Mouse (Mus musculus) thymus, postnatal 0 days (tissue): ENCODE data around the gene Mia2. TPM values are rescaled to one million over a fixed set of nuclear protein-coding genes. Genes with fewer than 3 reads are reported as not detected.
A peak's percentile ranks its signal among the peaks of the same experiment; 100 is the strongest.
"Not testable (repeated sequence)": the region's sequence is repeated elsewhere in the genome, so short reads cannot be mapped to it uniquely, and the experiment has no call there.

Experiments
- DNase-seq: peaks from one replicate; pipeline ENCODE4 v3.0.0-alpha.2; 2015; ENCODE audit warnings: low spot score
- polyA plus RNA-seq: library from polyadenylated mRNA; unstranded; fragments of >200 nt; fragmentation: Nextera tagmentation; extraction: Ambion mirVana; gene quantifications from 2 replicates; pipeline ENCODE4 v1.2.1, GENCODE M21; 2015

Gene Mia2
- 181 and 195 TPM in 2 replicates for polyA plus RNA-seq

DNA sequence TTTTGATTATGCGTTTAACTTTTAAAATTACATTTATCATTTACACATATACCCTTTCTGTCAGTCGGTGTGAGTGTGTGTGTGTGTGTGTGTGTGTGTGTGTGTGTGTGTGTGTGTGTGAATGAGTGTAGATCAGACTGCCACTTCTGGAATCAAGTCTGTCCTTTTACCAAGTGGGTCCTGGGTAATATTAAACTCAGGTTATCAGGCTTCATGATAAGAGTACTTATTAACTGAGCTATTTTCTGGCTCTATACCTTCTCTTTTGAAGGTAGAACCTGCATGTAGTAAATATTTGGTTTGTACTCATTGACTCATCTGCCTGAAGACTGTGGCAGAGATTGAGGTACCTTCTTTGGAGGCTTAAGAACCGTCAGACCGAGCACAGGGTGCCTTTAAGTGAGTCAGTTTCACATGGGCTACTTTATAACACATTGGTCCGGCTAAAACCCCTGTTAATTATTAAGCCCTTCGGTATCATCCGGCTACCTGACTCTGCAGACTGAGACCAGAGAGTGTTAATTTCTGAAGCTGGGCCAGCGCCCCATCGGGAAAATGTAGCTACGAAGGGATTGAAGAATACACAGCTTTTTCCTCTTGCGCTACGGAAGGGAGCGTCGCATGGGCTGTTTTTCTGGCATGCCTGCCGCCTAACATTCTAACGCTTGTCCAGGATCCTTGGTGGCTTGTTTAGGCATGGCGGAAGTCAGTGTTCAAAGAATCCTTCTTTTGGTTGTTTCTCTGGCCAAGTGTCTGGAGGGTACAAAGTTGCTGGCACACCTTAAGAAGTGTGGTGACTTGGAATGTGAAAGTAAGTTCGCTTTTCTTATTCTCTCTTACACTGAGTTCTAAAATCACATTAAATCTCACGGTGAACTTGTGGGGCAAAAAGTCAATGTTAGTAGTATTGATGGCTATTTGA lies at the start of gene Mia2:
TSS of gene Mia2 (plus strand) at position 696 of the 922 bp plus-strand sequence.
- DNase-seq: no peak

DNA sequence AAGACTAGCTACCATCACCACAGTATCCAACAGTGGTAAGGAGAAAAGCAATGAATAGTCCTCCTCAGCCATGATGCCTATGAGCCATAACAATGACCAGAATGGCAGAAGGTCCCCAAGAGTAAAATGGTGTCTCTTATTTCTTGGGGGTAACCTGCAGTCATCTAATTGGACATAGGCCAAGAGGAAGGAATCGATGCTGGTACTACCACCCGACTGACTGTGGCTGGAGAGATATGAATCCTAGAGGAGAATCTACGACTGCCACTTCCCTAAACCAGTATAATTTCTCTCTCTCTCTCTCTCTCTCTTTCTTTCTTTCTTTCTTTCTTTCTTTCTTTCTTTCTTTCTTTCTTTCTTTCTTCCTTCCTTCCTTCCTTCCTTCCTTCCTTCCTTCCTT lies 43.1 kb upstream of the Mia2 start:
- no peak for DNase-seq

DNA sequence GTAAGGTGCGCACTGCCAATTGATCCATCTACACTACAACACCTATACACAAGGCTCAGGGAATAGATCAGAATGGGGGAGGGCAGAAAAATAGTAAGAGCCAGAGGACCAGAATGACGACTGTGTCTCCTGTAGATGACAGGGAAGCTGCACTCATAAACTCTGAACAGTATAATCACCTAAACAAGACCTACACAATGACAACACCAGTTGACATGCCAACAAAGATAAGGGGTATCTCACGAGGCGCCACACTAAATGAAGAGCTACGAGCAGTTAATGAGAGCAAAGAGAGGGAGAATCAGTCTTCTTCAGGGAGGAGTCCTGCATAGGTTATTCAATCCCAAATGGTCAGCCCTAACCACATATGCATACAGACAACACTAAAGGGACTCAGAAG lies 42.4 kb upstream of the Mia2 start:
- DNase-seq: no peak

DNA sequence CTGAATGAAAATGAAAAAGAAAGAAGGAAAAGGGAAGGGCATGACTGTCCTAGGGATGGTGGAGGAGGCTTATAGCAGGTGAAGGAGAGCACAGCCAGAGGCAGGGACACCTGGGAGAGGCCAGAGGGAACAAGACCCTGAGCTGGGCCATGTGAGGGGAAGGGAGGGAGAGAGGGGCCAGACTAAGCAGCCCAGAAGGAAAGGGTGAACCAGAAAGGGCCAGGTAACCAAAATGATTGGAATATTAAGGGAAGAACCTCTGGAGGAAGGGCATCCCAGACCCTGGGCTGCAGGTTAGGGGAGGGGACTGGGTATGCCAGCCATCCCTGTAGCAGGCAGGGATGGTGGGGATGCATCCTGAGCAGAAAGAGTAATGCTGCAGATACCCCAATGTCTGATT lies 41.6 kb upstream of the Mia2 start:
- no peak for DNase-seq

DNA sequence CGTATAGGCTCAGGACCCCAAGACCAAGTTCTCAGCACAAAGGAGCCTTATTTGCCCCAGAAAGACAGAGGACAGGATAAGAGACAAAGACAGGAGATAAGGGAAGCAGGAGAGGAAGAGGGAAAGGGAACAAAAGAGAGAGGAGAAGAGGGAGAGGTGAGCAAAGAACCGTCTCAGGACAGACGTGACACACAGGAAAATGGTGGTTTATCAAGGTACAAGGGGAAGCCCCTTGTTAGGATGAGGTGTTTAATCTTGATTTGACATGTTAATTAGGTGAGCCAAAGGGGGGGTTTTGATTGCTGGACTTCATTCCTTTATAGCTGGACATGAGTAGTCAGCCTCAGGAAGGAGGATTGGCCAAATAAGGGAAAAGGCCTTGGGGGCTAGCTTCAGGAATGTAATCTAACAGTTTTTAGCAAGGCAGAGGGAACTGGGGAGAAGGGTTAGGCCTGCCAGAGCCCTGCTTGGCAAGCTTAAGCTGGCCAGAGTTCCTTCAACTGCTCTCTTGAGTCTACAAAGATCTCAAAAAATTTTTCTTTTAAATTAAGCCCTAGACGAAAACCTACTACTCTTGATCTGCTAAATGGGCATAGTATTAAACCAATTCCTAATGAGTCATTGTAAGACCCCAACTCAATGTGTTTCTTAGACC lies 40.3 kb upstream of the Mia2 start:
- no peak for DNase-seq

DNA sequence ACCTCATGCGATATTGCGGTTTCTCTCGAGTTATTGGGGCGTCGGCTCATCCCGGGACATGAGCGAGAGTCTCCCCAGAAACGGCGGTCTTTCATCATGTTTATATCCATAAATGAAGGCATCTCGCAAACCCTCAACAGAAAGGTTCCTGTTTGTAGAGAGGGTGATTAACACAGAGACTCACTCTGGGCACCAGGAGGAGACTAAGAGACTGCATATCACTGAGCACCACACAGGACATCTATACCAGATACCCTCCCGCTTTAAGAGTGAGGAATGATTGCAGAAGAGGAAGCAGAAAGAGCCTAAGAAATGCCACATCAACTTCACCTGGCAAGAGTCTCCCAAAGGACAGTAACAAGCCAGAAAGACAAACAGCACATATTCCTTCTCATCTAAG lies 39.4 kb upstream of the Mia2 start:
- DNase-seq: no peak

DNA sequence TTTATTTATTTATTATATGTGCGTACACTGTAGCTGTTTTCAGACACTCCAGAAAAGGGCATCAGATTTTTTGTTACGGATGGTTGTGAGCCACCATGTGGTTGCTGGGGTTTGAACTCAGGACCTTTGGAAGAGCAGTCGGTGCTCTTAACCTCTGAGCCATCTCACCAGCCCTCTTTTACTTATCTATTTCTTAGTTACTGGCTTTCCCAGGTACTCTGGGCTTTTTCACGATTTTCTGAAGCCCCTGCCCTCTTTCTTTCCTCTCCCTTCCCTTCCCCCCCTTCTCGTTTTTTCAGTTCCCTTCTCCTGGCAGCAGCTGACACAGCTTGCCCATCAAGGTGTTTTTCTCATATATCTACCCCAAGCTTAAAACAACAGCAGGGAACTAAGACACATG lies 37.4 kb upstream of the Mia2 start:
- not testable (repeated sequence) for DNase-seq

DNA sequence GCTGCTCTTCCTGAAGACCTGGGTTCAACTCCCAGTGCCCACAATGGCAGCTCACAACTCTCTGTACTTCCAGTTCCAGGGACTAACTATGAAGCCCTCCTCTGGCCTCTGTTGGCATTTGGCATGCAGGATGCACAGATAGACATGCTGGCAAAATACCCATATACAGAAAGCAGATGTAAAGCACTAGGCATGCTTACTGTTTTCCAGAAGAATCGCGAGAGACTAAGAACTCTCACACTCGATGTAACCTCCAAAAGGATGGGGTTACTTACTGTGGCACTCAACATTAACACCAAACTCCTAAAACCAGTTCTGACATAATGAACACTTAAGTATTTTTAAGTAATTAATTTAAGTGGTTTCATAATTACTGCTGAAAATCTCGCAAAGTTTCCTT lies 35.3 kb upstream of the Mia2 start:
- no peak for DNase-seq

DNA sequence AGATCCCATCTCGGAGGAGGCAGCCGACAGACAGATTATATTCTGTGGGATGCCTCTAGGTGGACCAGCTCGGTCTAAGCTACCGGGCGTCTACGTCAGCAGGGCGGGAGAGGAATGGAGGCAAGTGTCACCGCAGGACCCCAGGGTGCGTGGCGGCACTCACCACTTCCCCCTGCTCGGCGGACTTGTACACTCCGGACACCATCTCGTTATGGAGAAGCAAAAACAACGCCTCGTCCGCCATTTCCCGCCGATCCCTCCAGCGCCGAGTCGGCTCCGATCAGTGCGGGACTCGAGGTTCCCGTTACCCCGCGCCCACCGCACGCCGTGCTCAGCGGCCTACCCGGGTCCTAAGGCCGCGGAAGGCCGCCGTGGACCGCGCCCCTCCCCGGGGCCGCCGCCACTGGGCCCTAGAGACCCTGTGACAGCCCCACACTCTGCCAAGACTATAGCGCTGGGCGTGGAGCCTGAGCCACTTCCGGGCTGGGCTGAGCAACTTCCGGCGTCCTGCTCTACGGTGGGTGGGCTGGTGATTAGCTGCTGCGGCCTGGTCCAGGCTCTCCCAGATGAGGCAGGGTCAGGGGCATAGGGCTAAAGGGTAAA lies 34.5 kb upstream of the Mia2 start, which contains the start of gene Trappc6b:
TSS of gene Trappc6b (minus strand) at position 480 of the 603 bp plus-strand sequence.
- peak; percentile 69 for DNase-seq

DNA sequence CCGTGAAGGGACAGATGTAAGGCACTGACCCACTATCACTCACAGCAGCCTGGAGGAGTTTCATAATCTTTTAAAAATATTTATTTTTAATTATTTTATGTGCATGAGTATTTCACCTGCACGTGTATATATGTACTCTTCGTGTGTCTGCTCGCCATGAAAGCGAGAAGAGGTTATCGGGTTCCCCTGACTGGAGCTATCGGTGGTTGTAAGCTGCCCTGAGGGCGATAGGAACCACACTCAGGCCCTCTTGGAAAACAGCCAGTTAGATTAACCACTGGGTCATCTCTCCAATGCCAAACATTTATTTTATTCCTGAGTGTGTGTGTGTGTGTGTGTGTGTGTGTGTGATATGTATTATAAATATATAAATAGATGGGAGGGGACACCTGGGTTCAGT lies 30.8 kb upstream of the Mia2 start:
- no peak for DNase-seq

DNA sequence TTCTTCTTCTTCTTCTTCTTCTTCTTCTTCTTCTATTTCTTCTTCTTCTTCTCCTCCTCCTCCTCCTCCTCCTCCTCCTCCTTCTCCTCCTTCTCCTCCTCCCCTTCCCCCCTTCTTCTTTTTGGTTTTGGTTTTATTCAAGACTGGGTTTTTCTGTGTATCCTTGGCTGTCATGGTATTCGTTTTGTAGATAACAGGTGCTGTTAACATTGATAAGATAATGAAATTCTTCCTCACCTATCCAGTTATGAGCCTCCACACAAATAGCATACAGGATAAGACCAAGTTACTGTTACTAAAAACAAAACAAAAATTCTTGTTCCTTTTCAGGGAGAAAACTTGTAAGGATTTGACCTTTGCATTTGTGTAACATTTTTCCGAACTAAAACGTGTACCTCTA lies 29.8 kb upstream of the Mia2 start:
- no peak for DNase-seq

DNA sequence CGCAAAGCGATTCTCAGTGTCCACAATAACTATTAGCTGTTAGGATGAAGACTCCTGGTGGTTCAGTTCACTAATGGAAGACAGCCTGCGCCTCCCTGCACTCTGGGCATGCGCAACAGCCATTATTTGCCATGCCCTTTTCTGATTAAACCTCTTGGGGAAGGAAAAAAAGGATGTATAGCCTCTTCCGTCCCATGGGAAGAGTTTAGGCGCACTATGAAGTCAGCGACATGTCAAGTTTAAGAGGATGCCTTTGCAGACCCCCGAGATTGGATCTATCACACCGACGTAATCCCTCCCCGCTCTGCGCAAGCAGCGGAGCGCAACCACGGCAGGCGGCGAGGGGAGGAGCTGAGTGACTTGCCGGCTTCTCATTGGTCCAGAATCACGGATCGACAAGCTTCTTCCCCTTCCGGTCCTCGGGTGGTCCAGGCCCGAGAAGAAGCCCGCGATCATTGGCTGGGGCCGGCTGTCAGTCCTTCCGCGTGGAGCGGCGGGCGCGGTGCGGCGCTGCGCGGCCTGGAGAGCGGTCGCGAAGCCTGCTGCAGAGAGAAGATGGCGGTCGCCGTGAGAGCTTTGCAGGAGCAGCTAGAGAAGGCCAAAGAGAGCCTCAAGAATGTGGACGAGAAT lies 29.0 kb upstream of the Mia2 start, which contains the start of gene Pnn:
TSS of gene Pnn (plus strand) at position 437 of the 630 bp plus-strand sequence.
- peak; percentile 98 for DNase-seq

DNA sequence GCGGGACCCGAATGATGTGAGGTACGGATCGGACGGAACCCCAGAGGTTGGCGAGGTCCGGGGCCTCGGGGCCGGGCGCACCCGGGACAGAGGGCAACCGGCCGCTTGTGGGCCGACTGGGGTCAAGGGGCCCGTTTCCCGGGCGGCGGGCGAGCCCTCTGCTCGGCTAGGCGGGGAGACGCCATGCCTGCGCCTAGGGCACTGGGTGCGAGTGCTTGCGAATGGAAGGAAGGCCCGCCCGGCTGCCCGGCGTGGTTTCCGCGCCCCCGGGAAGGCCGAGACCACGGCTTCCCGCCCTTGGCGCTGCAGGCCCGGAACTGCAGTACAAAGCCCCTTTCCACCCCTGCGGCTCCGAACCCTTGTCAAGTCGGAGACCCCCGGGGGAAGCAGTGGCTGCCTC lies 28.5 kb upstream of the Mia2 start:
- peak; percentile 56 for DNase-seq

DNA sequence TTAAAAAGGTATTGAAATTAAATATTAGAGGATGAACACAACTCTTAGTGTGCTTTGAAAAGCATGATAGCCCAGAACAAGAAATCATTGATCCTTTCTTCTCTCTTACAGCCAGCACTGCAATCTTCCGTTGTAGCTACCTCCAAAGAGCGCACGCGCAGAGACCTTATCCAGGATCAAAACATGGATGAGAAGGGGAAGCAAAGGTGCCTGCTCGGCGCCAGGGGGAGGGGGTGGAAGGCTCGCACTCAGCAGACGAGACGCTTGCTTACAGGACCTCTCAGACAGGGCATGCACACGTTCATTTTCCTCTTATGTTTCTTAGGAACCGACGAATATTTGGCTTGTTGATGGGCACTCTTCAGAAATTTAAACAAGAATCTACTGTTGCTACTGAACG lies 26.8 kb upstream of the Mia2 start:
- DNase-seq: no peak

DNA sequence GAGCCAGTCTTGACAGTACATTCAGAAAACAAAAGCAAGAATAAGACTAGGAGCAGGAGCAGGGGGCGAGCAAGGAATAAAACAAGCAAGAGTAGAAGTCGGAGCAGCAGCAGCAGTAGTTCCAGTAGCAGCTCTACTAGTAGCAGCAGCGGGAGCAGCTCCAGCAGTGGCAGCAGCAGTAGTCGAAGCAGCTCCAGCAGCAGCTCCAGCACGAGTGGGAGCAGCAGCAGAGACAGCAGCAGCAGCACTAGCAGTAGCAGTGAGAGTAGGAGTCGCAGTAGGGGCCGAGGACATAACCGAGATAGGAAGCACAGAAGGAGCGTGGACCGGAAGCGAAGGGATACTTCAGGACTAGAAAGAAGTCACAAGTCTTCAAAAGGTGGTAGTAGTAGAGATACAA lies 23.3 kb upstream of the Mia2 start:
- no peak for DNase-seq

DNA sequence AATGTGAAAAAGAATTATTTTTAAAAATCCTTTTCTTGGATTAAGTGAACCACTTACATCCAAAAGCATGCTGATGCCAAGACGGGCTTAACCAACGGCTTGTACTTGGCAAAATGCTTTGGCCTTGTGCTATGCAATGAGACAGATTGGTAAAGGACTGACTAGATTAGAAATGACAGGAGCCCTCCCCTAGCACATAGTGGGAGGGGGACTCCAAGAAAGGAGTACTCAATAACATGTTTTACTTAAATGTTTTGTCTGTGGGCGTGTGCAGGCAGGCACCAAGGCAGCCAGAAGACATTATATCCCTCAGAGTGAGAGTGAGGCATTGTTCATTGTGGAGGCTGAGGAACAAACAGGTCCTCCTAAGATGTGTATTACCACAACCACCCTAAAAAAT lies 21.5 kb upstream of the Mia2 start:
- DNase-seq: no peak

DNA sequence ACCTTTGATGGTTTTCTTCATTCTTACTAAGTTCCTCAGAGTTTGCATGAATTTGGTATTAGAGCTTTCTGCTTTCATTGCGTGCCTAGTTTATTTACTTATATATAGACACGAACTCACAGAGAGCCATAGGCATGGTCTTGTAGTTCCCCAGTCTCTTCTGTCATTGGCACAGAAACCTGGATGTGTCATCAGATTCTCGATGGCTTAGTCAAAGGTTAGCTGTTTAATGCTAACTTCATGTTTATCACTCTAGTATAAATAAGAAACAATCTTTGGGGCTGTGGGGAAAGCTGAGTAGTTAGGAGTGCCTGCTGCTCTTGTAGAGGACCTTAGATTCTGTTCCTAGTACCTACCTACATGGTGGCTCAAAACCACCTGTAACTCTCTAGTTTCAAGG lies 18.6 kb upstream of the Mia2 start:
- DNase-seq: no peak

DNA sequence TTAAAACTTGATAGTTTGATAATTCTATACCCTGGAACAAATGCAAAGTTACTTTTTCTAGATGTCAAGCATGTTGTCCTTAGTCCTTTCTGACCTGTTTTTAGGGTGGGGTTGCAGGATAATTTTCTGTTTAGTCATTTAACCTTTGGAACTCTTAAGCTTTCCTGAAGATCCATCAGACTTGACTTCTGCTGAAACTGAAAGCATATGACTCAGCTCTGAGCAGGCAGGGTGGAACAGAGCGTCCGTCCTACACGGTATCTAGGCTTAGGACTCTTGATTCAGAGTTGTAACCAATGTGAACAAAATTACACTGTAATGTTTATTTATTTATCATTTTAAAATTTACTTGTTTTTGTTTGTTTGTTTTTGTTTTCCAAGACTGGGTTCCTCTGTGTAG lies 17.7 kb upstream of the Mia2 start:
- no peak for DNase-seq

DNA sequence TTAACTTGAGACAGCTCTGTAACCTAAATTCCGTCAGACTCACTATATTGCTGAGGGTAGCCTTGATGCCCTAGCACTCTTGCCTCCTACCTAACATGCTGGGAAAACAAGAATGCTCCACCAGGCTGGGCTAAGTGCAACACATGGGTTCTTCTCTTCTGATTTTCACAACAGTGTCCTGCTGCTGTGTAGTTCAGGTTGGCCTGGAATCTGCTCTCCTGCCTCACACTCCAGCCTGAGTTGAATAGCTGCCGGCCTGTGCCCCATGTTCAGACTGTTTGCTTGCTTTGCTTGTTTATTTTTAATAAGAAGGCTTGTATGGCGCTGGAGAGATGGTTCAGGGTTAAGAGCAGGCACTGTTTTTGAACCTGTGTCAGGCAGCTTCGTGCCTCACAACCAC lies 15.1 kb upstream of the Mia2 start:
- no peak for DNase-seq

DNA sequence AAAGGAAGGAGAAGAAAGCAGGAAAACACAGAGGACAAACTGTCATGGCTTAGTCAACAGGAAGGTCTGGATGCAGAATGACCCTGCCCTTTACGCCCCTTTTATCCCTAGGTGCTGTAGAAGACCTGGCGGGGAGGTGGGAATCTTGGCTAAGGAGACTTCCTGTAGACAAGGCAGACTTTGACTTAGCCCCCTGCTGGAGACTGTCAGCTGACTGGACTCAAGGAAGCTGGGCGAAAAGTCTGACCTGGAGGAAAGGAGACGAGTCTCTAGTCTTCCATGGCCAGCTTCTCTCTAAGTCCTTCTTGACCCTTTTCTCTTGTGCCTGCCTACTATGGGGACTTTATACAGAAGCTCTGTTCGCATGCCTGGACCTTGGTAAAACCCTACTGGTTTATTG lies 11.2 kb upstream of the Mia2 start:
- no peak for DNase-seq

DNA sequence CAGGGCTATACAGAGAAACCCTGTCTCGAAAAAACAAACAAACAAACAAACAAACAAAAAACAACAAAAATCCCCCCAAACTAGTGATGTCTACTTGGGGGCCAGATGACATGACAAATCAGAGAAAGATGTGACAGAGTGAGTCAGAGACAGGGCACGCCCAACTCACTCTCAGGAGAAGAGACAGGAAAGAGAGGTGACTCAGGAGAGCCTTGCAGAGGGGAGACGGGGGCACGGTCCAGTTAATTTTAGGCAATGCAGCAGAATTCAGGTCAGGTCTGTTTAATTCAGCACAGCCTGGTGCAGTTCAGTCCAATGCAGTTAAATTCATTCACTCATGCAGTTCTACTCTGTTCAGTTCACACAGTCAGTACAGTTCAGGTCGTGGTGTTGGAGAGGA lies 9.4 kb upstream of the Mia2 start:
- no peak for DNase-seq

DNA sequence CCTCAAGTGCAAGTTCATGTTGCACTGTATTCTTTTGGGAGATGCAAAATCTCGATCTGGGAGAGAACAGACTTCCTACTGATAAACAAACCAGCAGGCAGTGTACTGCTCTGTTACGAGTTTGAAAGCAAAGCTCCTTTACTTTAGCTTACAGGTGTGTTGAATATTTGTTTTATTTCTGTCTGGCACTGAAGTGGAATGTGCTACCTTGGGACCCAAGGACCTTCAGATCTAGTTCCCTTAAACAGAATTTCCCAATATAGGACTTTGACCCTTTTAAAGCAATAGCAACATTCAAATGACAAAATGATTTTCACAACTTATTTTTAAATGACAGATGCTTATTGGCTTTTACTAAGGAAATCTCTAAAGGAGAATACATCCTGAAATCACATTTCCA lies 2.1 kb upstream of the Mia2 start:
- DNase-seq: no peak
